Mouse (Mus musculus) activated CD4-positive, CD25-positive, alpha-beta regulatory T cell, adult 4 months (primary cell): ENCODE data around the gene Srrm4. TPM values are rescaled to one million over a fixed set of nuclear protein-coding genes. Genes with fewer than 3 reads are reported as not detected.
"Not testable (repeated sequence)": the region's sequence is repeated elsewhere in the genome, so short reads cannot be mapped to it uniquely, and the experiment has no call there.

ENCODE experiments used
- ATAC-seq: one replicate; pipeline ENCODE4 v1.8.0; 2017
- polyA plus RNA-seq, 2 experiments: library from polyadenylated mRNA; unstranded; fragments of 100-300 nt; shearing (Covaris generic); gene quantifications; one replicate each; pipeline ENCODE4 v1.2.1; 2017

Srrm4 gene
- polyA plus RNA-seq, 2 experiments from 2014 or later = not detected

DNA sequence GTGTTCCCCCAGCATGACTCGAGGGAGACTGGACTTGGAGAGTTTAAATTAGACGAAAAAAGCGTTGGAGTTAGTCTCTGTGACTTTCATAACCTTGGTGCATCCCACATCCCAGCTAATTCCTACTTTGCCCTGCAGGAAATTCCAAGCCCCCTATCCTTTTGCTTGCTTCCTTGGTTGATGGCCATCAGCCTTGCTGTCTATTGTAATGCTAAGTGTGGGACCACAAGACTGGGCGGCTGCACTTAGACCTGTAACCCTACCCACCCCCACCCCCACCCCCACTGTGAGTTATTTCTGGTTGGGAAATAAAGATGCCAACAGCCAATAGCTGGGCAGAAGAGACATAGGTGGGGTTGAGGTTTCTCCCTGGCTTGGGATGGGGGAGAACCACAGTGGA lies 153.3 kb downstream of the Srrm4 start:
- ATAC-seq = no peak

DNA sequence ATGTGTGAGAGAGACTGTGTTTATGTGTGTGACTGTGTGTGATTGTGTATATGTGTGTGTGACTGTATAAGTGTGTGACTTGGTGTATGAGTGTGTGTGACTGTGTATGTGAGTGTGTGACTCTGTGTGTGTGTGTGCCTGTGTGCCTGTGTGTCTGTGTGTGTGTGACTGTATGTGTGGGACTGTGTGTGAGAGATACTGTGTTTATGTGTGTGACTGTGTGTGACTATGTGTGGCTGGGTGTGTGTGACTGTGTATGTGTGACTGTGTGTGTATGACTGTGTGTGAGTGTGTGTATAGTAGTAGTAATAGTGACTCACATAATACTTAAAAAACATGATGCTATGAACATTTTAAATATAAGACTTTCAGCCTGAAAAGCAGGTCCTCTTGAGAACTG lies 155.5 kb downstream of the Srrm4 start:
- no peak for ATAC-seq

DNA sequence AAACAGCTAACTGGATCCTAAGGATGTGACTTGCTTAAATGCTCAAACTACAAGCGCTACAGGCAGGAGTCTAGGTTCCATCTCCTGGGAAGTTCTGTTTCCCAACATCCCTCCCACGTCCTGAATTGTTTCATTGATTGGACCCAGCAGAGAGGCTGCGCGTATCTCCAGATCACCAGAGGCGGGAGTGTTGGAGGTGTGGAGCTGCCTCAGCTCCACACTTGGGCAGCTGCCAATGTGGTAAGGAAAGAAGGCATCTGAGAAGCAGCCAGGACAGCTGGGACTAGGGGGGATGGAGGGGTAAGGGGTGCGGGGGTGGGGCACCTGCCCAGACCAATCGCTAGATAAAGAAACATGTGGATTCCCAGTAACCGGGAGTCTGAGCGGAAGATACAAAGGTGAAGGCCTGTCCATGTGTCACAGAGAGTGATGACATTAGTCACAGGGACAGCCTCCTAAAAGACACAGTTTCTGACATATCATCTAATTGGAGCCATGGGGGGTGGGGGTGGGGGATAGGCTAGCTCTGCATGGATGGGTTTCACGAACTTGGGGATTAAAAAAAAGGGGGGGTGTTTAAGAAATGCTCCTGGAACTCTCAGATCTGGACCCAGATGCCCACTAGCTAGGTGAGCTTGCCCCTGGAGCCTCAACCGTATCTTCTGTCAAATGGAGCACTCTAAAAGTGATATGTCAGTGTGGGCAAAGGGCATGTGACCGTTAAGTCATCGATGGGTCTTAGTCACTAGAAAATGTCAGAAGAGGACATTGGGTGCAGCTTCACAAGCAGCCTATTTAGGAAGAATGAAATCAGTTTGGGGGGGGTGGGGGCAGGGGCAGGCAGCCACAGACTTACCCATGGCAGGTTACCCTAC lies 156.4 kb downstream of the Srrm4 start:
- ATAC-seq = no peak

DNA sequence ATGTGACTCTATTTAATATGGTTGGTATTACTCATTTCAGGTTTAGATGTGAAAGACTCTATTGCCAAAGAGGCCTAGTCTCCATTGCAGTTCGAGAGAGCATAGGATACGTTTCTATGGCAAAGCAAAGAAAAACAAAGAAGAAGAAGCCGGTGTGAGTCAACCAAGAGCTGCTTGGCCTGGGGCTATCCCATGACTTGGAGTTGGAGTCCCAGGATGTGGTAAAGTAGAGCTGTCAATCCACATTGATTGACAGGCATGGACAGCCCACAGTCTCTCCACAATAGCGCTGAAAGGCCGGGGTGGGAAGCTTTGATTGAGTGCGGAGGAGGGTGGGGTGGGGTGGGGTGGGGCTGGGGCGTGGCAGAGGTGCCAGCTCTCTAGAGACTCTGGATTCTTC lies 158.7 kb downstream of the Srrm4 start:
- no peak for ATAC-seq

DNA sequence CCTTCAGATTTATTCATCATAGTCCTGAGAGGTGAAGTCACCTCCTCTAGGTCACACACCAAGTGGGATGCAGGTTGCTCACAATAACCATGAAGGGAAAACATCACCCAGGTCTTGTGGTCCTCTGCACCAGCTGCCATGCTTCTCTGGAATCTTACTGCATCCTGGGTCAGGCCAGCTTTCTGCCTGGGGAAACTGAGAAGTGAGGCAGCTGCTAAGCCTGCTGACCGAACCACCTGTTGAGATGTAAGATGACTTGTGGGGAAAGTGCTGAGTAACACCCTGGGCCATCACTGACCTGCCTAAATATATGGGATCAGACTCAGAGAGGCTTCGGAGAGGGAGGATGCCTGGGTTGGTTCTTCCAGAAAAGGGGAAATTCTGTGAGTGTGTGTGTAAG lies 164.9 kb downstream of the Srrm4 start:
- ATAC-seq = no peak

DNA sequence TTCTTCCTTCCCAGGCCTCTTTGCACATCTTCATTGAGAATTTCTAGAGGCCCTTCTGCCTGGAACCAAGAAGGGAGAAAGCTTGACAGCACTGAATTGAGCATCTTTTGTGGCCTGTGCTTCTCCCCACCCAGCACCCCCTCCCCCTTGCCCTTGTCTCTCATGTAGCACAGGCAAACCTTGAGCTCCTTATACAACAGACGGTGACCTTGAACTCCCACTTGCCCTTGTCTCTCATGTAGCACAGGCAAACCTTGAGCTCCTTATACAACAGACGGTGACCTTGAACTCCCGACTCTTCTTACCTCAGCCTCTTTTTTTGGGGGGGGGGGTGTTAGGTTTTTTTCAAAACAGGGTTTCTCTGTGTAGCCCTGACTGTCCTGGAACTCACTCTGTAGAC lies 165.9 kb downstream of the Srrm4 start:
- not testable (repeated sequence) for ATAC-seq

DNA sequence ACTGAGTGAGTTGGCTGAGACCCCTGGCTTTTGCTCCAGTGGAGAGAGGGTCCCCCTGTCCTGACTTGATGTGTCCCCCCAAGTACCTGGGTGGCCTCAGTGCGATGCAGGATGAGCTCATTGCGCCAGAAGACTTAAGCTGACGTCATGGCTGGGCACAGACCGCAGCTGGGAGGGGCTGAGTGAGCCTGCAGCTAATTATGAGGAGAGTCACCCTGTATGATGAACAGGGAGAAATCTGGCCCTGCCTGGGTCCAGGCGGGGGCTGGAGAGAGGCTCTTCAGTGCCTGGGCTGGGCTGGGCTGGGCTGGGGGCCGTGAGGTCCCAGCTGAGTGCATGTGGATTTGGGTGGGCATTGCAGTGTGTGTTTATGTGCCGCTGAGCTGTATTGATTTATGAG lies 166.3 kb downstream of the Srrm4 start:
- no peak for ATAC-seq

DNA sequence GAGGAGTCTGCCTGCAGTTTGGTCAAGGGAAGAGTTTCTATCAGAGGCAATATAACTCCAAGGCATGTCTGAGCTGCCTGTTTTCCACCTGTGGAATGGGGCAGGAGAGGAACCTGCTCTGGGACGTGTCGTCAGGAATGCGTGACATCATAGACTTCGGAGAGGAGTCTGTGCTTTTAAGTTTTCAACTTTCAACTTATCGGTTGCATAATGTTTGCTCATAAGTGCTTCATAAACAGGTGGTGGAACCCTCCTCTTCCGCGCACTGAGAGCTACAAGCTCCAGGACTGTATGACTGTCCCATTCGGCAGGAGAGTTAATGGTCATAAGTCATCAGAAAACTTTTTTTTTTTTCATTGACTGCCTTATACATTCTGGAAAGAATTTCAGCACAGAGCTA lies 167.9 kb downstream of the Srrm4 start:
- ATAC-seq = no peak

DNA sequence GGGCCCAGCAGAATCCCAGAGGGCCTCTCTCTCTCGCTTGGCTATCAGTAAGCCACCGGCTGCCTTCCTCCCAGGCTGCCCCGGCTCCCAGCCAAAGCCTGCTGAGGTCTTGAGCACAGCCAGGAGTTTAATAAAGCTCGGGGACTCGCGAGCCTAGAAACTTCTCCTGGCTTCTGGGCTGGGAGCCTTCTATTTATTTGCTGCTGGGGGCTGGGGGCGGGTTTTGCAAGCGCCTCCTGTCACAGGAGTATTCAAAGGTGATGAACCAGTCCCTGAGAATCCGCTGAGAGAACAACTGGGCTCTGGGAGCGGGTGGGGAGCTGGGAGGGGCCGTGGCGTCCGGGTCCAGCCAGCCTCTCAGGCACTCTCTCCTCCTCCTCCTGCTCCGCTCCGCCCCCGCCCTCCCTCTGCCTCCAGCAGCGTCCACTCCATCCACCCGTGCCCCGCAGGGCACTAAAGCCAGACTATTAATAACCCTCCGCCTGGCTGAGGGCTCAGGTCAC lies 168.9 kb downstream of the Srrm4 start, which contains the start of gene Hspb8:
TSS of gene Hspb8 (minus strand) at position 166 of the 503 bp plus-strand sequence.
- ATAC-seq = no peak

DNA sequence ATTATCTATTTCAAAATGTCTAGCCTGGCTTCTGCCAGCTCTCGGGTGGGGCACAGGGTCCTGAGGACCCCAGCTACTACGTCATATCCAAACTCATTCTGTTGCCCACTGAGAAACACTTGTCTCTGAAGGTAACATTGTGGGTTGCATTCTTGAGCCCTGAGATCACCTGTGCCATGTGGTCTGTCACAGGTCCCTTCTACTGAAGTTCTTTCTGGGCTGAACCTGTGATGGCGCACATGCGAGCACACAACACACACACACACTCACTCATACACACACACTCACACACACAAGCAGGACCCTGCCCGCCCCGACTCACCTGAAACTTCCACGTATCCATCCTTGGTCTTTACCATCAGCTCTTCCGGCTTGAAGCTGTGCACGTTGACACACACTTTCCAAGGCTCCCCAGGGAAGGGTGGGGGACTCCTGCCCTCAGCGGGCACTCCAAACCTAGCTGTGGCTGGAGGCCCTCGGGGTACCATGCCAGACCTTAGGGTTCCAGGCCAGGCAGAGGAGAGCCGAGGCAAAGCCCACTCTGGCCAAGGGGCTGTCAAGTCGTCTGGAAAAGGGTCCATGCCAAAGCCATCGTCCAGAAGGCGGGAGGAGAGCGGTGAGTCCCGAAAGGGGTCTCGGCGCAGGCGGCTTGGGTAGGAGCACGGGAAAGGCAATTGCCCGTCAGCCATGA lies 169.7 kb downstream of the Srrm4 start:
- ATAC-seq = no peak

DNA sequence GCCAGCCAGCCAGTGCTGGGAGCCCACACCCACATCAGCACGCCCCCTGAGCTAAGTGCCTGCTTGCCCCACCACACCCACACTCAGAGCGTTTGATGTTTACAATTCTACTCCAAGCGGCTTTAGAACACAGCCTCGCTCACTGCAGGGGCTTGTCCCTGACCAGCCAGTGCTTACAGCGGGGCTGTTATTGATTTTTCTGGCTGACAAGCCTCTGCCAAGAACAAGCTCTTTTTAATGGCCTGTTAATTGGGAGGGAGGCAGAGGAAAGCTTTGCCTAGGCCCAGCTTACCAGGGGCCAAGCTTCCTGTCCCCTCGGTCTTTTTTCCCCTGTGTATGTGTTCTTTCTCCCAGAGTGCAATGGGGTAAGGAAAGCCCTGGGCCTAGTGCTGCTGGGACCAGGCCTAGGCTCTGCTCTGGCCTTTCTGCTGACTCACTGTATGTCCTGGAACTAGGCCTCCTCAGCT lies 170.8 kb downstream of the Srrm4 start:
- ATAC-seq = no peak

DNA sequence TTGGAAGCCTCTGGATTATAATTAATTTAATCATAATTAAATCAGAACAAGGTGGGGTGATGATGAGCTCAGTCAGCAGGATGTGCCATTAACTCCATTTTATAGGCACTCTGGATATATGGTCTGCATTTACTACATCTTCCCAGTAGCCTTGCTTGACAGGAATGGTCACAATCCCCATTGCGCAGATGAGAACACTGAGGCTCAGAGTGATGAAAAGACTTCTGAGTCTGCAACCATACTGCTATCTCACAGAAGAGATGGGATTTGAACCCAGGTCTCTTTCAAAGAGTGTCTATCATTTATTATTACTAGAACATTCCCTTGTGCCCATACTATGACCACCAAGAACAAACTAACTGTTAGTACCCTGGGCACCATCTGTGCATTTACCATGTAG lies 171.4 kb downstream of the Srrm4 start:
- no peak for ATAC-seq

DNA sequence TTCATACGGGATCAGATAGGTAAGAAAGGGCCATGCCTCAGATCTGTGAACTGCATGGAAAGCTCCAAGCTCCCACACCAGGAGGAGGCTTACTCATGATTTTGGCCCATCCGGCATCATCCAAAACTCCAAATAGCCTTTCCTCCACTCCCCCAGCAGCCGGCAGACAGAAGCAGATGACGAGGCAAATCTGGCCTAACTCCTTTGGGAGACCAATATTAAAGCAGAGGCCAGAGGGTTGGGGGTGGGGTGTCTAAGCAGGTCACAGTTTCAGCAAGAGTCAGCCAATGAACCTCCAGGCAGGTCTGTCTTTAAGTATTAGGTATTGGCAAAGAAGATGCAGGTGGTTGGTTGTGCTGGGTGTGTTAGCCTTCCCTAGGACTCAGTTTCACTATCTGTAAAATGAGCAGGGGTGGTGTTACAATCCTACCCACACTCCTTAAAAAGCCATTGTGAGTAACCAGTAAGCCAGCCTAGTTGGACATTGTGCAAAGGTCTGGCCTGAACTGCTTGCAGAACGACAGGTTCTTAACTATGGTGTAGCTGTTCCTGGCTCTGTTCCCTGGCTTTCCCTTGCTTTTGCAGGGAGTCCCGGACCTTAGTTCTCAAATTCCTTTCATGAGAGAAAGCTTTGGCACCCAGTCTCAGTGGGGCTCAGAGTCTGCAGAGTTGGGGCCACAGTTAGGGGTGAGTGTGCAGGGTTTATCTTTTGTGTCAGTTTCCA lies 172.1 kb downstream of the Srrm4 start:
- ATAC-seq = no peak

DNA sequence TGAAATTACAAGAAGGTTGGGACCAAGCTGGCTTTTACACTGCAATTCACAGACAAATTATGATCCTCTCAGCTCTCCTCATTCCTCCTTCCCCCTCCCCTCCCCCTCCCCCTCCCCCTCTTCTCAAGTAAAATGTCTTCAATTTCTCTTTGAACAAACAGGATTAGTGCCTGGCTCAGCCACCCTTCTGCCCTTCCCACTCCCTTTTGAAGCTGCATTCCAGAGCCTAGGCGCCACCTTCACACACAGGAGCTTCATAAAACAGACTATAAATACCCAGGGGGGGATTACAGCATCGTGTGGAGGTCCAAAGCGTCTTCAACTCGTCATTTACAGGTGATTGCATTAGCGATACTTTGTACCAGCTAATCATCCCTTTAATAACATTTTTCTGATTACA lies 175.4 kb downstream of the Srrm4 start:
- no peak for ATAC-seq

DNA sequence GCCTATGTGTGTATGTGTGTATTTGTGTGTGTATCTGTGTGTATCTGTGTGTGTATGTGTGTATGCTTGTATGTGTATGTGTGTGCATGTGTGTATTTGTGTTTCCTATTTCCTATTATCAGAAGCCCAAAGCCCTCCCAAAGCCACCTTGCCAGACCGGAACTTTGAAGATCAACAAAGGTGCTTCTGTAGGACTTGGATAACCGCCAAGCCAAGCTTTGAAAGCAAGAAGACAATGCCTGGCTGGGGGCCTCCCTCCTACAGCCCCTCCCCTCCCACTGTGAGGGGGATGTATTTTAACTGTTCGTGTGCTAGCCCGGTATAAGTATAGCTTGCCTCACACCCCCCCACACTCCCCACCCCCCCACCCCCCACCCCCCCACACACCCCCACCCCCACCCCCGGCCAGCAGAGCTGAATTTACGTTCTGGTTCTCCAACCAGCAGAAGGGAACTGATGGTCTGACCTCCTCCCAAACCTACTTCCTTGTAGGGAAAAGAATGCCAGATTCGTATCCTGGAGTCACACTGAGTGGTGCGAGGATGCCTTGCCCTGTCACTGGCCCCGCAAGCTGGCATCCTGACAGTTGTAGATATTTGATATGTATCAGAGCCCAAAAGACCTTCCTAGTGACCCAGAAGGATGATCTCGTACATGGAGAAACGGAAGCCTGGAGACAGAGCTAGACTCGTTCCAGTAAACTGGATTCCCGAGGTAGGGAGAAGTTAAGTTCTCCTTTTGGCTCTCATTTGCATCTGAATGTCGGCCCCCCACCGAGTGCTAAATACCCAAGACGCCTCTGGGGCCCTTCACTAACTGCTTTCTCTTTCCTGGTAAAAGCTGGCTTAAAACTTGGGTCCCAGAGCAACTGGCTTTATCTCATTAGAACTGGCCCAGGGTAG lies 181.7 kb downstream of the Srrm4 start:
- ATAC-seq = no peak

DNA sequence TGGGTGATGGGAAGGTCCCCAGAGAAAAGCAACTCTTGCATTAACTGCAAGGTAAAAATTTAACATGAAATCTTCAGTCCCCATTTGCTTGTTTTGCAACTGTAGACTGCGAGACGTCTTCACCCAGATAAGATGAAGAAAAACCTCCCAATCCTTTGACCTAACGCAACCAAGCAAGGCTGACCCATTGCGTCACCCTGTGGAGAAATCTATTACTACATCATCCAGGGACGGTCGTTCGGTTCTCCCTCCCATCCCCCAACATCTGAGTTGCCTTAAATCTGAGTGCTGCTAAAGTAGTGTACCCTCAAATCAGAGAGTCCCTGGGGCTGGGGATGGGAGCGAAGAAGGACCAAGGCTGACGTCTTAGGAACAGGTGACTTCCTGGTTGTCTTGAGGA lies 182.7 kb downstream of the Srrm4 start:
- no peak for ATAC-seq

DNA sequence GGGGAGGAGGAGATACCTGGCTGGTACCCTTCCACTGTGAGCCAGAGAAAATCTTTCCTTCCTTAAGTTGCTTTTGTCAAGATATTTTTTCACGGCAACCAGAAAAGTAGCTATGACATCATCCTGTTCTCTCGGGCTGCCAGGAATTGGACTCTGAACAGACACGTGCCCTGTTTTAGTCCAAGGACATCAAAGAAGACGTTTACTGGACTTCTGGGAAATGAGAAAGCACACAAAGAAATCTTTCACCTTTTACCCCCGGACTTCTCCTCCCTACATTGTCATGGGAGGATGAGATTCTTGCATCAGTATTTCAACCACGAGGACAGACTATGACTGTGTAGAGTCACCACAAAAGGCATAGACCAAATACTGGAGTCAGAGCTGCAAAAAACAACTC lies 183.7 kb downstream of the Srrm4 start:
- ATAC-seq = no peak

DNA sequence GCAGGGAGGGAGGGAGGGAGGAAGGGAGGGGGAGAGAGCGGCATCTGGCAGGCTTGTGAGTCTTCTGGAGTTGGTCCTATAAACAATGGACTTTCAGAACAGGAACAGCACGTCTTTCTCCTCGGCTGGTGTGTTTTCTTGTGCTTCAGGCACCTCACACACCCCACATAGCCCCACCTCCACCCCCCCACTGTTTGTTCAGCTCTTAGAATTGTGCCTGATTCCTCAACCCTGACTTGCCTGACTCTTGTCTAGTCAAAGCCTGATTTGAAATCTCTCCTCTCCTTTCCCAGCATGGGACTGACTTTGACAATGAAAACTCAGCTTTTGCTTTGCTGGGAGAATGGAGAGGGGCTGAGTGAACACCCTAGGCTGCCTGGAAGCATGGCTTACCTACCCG lies 184.3 kb downstream of the Srrm4 start:
- ATAC-seq = no peak

DNA sequence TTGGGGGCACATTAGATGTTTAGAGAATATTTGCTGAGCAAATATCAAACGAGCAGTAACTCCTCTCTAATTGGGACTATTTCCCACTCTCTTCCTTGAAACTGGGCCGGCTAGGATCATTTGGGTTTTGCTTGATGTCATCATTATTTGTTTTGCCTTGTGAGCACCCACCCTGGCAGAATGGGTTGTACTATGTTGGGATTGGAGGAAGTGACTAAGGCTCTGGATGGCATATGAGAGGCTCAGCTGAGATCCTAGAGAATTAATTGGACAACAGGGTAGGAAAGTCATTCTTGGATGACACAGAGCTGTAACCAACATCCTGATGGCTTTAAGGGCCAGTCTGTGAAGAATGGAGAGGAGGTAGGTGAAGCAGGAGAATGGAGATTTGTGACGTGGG lies 185.1 kb downstream of the Srrm4 start:
- ATAC-seq = no peak

DNA sequence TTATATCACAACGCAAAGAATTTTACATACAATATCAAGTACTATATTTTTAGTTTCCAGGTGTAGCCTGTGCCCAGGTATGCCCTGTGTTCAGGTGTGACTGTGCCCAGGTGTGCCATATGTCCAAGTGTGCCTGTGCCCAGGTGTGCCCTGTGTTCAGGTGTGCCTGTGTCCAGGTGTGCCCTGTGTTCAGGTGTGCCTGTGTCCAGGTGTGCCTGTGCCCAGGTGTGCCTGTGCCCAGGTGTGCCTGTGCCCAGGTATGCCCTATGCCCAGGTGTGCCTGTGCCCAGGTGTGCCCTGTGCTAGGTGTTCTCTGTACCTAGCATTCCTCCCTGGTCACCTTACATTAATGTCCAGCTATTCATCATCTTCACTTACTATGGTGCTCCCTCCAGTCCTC lies 185.7 kb downstream of the Srrm4 start:
- ATAC-seq = no peak

DNA sequence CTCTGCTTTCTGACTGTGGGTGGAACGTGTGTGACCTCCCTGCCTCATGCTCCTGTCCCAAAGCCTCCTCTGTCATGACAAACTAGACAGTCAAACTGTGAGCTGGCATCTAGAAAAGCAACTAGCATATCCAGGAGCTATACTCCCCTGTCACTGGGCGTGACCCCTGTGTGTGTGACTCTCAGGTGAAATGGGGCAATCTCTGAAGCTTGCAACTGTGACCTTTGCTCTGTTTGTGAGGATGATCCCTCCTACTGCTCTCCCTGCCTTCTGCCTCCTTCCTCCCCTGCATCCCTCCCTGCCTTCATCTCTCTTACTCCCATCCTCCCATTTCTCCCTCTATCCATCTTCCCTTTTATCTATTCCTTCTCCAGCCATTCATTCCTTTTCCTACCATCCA lies 187.6 kb downstream of the Srrm4 start:
- no peak for ATAC-seq

DNA sequence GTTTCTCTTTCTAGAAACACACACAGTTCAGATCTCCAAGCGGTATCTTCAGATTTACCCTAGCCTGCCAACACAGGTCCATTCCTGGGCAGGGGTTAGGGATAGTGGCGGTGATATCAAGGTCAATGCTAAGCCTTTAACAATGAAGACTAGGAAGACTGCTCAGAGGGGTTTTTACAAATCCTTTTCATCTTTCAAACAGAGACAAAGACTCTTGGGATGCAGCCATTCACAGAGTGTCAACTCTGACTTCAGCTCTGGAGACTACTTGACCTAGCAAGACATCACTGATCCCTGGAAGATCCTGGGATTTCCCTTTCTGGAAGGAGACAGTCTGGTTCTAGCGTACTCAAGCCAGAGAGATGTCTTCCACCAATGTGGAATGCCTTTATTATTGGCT lies 190.8 kb downstream of the Srrm4 start:
- no peak for ATAC-seq
